Mouse (Mus musculus) erythroblast, embryonic 14.5 days (primary cell): ENCODE results near the gene Elob.

ENCODE experiments used
- GATA1 ChIP-seq: IDR thresholded peaks from 2 replicates; pipeline ENCODE4 v1.6.1; 2012; ENCODE audit warnings: low read length, inconsistent platforms, mixed read lengths
- TAL1 ChIP-seq: IDR thresholded peaks from 3 replicates; pipeline ENCODE4 v1.6.1; 2012; ENCODE audit warnings: low read length, inconsistent platforms, mixed read lengths

GRCm38 (mm10) chr17:23789749-23790268 is 39.1 kb downstream of the Elob start:
- TF ChIP-seq GATA1 (no peak), TAL1 (no peak)
